Mouse (Mus musculus) kidney, embryonic 15.5 days (tissue): ENCODE data around the gene Sptlc2. TPM values are rescaled to one million over a fixed set of nuclear protein-coding genes. Genes with fewer than 3 reads are reported as not detected.

Experiments
- ATAC-seq: fragments of 200-750 bp; cut with Nextera tagmentation; replicated peaks from 2 replicates; pipeline ENCODE4 v1.8.0; 2017; ENCODE audit warnings: moderate TSS enrichment; ENCODE audit not compliant: low FRiP score
- H3K27ac ChIP-seq: fragments of 300-500 bp; sonication (generic); 2 replicates; pipeline ENCODE4 v1.5.1; 2015; ENCODE audit warnings: mild to moderate bottlenecking, inconsistent platforms
- H3K27me3 ChIP-seq: fragments of 300-500 bp; sonication (generic); 2 replicates; pipeline ENCODE4 v1.6.1; 2015; ENCODE audit warnings: inconsistent platforms
- H3K36me3 ChIP-seq: fragments of 300-500 bp; sonication (generic); 2 replicates; pipeline ENCODE4 v1.6.1; 2015; ENCODE audit warnings: inconsistent platforms
- H3K4me1 ChIP-seq: fragments of 300-500 bp; sonication (generic); 2 replicates; pipeline ENCODE4 v1.6.1; 2015; ENCODE audit warnings: inconsistent platforms
- H3K4me2 ChIP-seq: fragments of 300-500 bp; sonication (generic); 2 replicates; pipeline ENCODE4 v1.6.1; 2015; ENCODE audit warnings: moderate library complexity, mild to moderate bottlenecking, inconsistent platforms
- H3K4me3 ChIP-seq: fragments of 300-500 bp; sonication (generic); replicated peaks from 2 replicates; pipeline ENCODE4 v1.5.1; 2015; ENCODE audit warnings: mild to moderate bottlenecking, inconsistent platforms
- H3K9ac ChIP-seq: fragments of 300-500 bp; sonication (generic); 2 replicates; pipeline ENCODE4 v1.6.1; 2015; ENCODE audit warnings: mild to moderate bottlenecking, inconsistent platforms
- H3K9me3 ChIP-seq: fragments of 300-500 bp; sonication (generic); replicated peaks from 2 replicates; pipeline ENCODE4 v1.6.1; 2016; ENCODE audit warnings: inconsistent platforms
- WGBS: fragments of 180-500 bp; shearing (Covaris S2); methylation state at CpG from one replicate; pipeline ENCODE4 v1.1.7; 2015; ENCODE audit warnings: mixed read lengths; 5-methylcytosine and 5-hydroxymethylcytosine counted together
- polyA plus RNA-seq: library from polyadenylated mRNA; unstranded; fragments of >200 nt; fragmentation: Nextera tagmentation; extraction: Ambion mirVana; gene quantifications from 2 replicates; pipeline ENCODE4 v1.2.1, GENCODE M21; 2015

Sptlc2 gene
- polyA plus RNA-seq, 1 experiment from 2014 or later: 75.4 TPM

DNA sequence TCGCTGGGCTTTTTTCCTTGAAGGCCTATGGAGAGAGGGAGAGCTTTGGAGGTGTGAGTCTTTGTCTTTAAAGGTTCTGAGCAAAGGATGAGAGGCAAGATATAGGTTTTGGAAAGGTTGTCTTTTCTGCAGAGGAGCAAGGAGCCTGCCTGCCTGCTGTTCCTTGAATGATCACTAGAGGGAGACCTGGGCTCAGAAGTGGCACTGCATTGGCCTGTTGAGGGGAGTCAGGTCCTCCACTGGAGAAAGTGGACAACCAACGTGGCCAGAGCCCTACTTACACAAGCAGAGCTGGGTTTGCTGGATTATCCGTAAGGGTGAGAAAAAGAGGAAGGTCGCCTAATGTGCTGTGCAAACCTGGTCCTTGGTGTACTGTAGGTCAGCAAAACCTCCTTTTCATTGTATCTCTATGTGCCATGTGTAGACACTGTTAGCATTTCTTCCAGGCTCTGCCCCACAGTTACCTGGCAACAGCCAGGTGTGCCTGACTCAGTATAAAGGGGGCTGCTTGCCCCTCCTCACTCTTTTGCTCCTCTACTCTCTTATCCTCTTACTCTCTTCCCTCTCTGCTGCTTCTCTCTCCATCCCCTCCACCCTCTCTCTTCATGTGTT lies 25.1 kb upstream of the Sptlc2 start:
- Histone ChIP-seq H3K27me3 (no peaks in the 10 kb centered on the region), H3K9me3 (no peaks in the 10 kb centered on the region), H3K36me3 (no peaks in the 10 kb centered on the region), H3K9ac (no peak overlapping the region), H3K4me2 (no peak overlapping the region), H3K4me3 (no peak overlapping the region), H3K27ac (no peak overlapping the region), H3K4me1 (peaks cover 1% of the 10 kb centered on the region; the same call in 1 of the 2 replicates)
- ATAC-seq: peak; percentile 30; the same call in 1 of the 2 replicates
- WGBS: 22% methylated on average over 4 of the region's 4 CpGs

DNA sequence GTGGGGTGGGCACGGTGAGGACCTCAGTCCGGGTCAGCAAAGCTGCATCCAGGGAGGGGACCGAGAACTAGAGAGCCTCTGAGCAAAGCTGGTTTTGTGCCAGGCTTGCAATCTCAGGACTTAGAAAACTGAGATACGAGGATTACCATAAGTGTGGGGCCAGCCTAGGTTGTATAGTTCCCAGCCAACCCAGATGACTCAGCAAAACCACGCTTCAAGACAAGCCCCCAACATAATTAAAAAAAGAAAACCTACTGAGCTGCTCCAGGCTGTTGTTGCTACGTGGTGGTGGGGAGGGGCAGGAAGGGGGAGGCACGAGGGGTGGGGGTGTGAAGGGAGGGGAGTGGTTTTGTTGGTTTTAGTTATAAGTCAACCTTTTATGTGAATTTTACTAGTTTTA lies 22.8 kb upstream of the Sptlc2 start:
- no peak overlapping the region for H3K4me3 ChIP-seq
- H3K27me3 ChIP-seq: no peaks in the 10 kb centered on the region
- H3K4me1 ChIP-seq: peaks cover 10% of the 10 kb centered on the region
- H3K4me2 ChIP-seq: no peak overlapping the region
- no peak overlapping the region for H3K27ac ChIP-seq
- H3K9ac ChIP-seq: no peak overlapping the region
- no peaks in the 10 kb centered on the region for H3K36me3 ChIP-seq
- H3K9me3 ChIP-seq: no peaks in the 10 kb centered on the region
- 38% methylated on average over 7 of the region's 7 CpGs for WGBS
- no peak for ATAC-seq

DNA sequence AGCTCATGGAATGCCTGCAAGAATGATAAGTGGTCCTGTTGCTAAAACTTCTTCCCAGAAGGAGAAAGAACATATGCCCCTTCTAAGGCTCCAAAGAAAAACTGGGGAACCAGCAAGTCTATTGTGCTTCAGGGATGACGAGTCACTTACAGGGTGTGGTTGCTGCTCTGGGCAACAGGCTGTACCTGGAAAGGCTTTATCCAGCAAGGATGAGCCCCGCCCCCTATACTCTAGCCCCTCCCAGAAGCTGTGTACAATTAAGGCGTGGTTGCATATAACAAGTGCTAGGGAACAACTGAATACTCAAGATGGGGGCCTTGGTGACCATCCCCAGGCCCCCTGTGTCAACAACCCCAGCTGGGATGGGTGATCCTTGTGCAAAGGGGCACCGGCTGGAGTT lies 21.0 kb upstream of the Sptlc2 start:
- Histone ChIP-seq H3K27me3 (no peaks in the 10 kb centered on the region), H3K36me3 (no peaks in the 10 kb centered on the region), H3K4me3 (no peak overlapping the region), H3K4me1 (peaks cover 10% of the 10 kb centered on the region), H3K9me3 (no peaks in the 10 kb centered on the region), H3K27ac (no peak overlapping the region), H3K4me2 (no peak overlapping the region), H3K9ac (no peak overlapping the region)
- WGBS: 81% methylated on average over 4 of the region's 4 CpGs
- no peak for ATAC-seq

DNA sequence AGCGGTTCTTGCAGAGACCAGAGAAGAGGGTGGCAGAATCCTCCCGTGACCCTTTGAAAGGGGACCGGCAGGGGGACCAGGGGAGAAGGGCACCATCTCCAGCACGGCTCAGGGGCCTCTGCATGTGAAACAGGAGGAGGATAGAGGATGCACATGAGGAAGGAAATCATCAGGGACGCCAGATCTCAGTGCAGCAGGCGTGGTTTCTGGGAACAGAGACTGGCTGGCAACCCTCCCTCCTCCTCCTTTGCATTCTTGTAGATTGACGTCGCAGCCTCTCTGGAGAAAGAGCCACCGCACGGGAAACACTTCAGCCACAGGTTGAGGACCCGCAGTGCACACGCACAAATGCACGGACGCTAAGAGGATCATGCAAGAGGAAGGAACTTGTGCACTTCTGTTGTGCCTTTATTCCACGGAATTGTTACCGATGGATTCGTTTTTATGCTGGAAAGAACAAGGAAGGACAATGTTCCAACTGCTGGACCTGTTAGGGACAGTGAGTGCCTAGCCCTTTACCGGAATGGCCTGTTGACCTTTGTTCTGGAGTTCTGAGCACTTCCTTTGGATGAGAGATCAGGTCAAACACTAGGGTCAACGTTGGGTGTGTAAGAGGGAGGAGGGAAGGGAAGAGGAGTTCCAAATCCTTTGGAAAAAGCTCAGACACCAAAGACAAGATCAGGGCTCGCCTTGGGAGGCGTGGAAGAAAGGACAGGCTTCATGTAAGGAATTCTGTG lies 19.9 kb upstream of the Sptlc2 start:
- Histone ChIP-seq H3K27me3 (no peaks in the 10 kb centered on the region), H3K4me1 (peaks cover 10% of the 10 kb centered on the region), H3K9ac (no peak overlapping the region), H3K4me2 (peak overlapping the region; percentile 41), H3K27ac (no peak overlapping the region), H3K36me3 (no peaks in the 10 kb centered on the region), H3K9me3 (no peaks in the 10 kb centered on the region), H3K4me3 (0 out of 2 replicates have a peak overlapping the region, but pooled peaks have one; percentile 4)
- ATAC-seq: peak; percentile 52; the same call in 1 of the 2 replicates
- WGBS: 40% methylated on average over 21 of the region's 21 CpGs

DNA sequence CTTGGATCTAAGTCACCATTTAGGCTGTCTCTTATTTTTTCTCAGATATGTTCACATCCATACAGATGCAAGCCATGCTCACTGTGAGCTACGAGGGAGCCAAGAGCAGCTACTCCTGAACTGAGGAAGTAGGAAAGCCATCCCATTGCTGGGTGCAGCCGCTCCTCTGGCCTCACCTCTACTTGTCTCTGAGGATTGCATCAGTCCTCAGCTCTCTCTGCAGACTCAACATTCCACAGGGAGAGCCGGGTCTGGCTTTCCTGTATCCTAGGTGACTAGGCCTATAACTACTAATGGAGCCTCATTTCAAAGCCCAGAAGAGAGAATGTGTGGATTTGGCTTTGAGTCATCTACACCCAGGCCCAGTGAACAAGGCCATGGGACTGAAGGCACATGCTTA lies 17.6 kb upstream of the Sptlc2 start:
- Histone ChIP-seq H3K9ac (no peak overlapping the region), H3K9me3 (no peaks in the 10 kb centered on the region), H3K27ac (no peak overlapping the region), H3K4me1 (peaks cover 10% of the 10 kb centered on the region), H3K4me3 (no peak overlapping the region), H3K36me3 (no peaks in the 10 kb centered on the region), H3K27me3 (no peaks in the 10 kb centered on the region), H3K4me2 (no peak overlapping the region)
- WGBS: 72% methylated on average over 3 of the region's 3 CpGs
- ATAC-seq: no peak

DNA sequence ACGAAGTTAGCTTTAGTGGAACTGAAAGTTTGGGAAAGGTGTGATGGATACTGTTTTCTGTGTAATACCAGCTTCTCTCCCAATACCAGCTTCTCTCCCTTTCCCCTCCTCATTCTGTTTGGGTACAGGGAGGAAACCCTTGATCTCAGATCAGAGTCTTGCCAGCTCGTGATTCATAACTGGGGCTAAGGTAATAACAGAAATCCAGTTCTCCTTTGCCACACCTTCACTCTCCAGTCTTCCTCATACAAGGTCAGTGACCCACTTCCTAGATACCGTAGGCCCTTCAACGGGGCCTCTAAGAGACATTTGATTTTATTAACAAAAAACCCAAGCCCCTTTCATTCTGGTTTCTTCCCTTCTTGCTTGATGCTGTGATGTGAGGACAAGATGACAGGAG lies 17.0 kb upstream of the Sptlc2 start:
- H3K36me3 ChIP-seq: no peaks in the 10 kb centered on the region
- no peak overlapping the region for H3K4me3 ChIP-seq
- H3K4me2 ChIP-seq: no peak overlapping the region
- no peak overlapping the region for H3K27ac ChIP-seq
- 83% methylated on average over 4 of the region's 4 CpGs for WGBS
- no peaks in the 10 kb centered on the region for H3K9me3 ChIP-seq
- no peaks in the 10 kb centered on the region for H3K27me3 ChIP-seq
- peaks cover 10% of the 10 kb centered on the region for H3K4me1 ChIP-seq
- no peak for ATAC-seq
- no peak overlapping the region for H3K9ac ChIP-seq

DNA sequence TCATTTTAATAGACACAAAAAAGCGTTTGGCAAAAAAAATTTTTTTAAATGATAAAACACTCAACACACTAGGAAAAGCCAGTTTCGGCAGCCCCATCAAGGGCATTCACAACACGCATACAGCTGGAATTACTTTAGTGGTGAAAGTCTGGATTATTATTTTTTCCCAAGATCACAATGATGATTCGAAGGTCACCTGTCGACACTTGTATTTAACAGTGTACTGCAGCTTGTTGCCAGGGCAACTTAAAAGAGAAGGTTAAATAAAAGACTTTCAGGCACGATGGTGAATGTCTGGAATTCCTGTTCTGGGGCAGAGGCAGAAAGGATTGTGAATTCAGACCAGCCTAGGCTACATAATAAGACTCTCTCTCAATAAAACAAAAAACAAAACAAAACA lies 13.7 kb upstream of the Sptlc2 start:
- no peak for ATAC-seq

DNA sequence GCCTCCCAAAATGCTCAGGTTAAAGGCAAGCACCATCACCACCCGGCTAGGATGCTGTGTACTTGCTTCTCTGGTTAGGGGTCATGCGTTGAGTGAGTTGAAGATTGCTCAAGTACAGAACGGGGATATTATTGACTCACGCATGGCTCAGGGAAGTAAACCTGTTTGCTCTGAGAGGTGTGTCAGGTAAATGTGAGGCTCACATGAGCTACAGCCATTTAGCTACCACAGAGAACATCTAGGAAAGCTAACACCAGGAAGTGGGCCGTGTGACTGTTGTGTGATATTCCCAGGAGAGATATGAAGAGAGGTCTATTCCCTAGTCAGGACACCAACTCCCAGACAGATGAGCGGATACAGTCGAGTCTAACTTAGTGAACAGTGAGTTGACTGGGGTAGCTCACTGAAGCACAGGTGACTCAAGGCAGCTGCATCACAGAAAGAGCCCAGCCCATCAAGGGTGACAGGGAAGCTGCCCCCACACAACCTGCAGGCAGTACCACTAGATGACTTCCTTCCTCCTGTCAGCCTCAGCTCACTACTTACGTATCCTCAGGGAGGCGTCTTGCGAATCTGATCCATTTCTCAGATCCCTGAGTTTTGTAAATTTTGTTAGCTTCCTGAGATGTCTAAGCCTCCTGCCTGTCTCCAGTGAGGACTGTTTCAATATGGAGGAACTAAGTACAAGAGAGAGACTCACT lies 11.1 kb upstream of the Sptlc2 start:
- H3K27ac ChIP-seq: no peak overlapping the region
- H3K4me1 ChIP-seq: no peaks in the 10 kb centered on the region
- 77% methylated on average over 10 of the region's 10 CpGs for WGBS
- H3K36me3 ChIP-seq: no peaks in the 10 kb centered on the region
- ATAC-seq: no peak
- no peak overlapping the region for H3K4me3 ChIP-seq
- no peak overlapping the region for H3K4me2 ChIP-seq
- H3K9me3 ChIP-seq: no peaks in the 10 kb centered on the region
- no peaks in the 10 kb centered on the region for H3K27me3 ChIP-seq
- H3K9ac ChIP-seq: no peak overlapping the region

More for the DNA sequence above, 13.7 kb upstream of the Sptlc2 start:
- WGBS: 71% methylated on average over 6 of the region's 6 CpGs
- H3K4me3 ChIP-seq: no peak overlapping the region
- no peak overlapping the region for H3K27ac ChIP-seq
- H3K9ac ChIP-seq: no peak overlapping the region
- H3K36me3 ChIP-seq: no peaks in the 10 kb centered on the region
- H3K9me3 ChIP-seq: no peaks in the 10 kb centered on the region
- no peak overlapping the region for H3K4me2 ChIP-seq
- H3K27me3 ChIP-seq: no peaks in the 10 kb centered on the region
- no peaks in the 10 kb centered on the region for H3K4me1 ChIP-seq

DNA sequence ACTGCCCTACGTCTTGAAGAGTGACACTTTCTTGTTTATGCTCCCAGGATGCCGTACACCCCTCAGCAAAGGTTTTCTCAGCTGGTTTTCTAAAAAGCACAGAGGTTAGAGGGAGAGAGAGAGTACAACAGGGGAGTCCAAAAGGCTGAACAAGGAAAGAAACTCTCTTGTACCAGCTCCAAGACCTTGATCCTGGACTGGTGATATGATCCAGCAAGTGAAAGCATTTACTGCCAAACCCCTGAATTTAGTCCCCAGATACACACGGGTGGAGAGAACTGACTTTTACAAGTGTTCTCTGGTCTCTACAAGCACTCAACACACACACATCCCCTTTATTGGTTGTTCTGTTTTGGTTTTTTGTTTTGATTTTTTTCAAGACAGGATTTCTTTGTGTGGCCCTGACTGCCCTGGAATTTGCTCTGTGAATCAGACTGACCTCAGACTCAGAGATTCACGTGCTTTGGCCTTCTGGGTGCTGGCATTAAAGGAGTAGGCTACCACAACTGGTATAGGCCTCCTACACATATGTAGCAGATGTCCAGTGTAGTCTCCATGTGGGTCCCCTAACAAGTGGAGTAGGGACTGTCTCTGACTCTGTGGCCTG lies 9.8 kb upstream of the Sptlc2 start:
- Histone ChIP-seq H3K4me3 (no peak overlapping the region), H3K4me1 (no peaks in the 10 kb centered on the region), H3K27ac (no peak overlapping the region), H3K9ac (no peak overlapping the region), H3K4me2 (no peak overlapping the region), H3K9me3 (no peaks in the 10 kb centered on the region), H3K36me3 (no peaks in the 10 kb centered on the region), H3K27me3 (no peaks in the 10 kb centered on the region)
- WGBS: 63% methylated on average over 4 of the region's 4 CpGs
- ATAC-seq: no peak

DNA sequence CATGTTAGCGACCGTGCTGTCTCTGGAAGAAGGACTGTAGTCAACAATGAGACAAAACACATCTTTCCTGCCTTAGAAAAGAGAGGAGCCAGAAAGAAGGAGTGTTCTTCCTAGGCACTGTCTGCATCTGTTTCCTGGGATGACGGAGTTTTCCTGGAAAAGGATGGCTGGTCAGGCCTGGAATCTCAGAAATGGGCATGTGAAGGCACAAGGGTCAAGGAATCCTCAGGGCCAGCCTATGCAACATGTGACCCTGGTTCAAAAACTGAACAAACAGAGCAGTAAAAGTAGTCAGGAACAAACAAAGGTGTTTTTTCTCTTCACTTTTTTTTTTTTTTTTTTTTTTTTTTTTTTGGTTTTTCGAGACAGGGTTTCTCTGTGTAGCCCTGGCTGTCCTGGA lies 9.0 kb upstream of the Sptlc2 start:
- WGBS: 74% methylated on average over 4 of the region's 4 CpGs
- no peak overlapping the region for H3K9ac ChIP-seq

DNA sequence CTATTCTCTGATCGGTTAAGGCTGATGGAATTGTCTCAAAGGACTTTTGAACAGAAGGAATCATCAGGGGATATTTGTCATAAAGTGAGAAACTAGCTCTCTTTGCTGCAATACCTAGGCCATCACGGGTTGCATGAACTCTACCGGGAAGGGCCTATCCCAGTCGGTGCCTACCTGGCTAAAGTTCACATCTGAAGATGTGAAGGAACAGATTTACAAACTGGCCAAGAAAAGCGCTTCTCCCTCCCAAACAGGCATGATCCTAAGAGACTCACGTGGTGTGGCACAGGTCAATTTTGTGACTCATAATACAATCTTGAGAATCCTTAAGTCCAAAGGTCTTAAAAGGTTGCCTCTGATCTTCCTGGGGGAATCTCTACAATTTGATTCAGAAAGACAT lies 6.2 kb upstream of the Sptlc2 start:
- no peak overlapping the region for H3K4me3 ChIP-seq
- H3K36me3 ChIP-seq: no peaks in the 10 kb centered on the region
- no peaks in the 10 kb centered on the region for H3K27me3 ChIP-seq
- ATAC-seq: no peak
- H3K4me2 ChIP-seq: no peak overlapping the region
- no peaks in the 10 kb centered on the region for H3K9me3 ChIP-seq
- no peaks in the 10 kb centered on the region for H3K4me1 ChIP-seq
- 90% methylated on average over 6 of the region's 6 CpGs for WGBS
- no peak overlapping the region for H3K27ac ChIP-seq
- H3K9ac ChIP-seq: no peak overlapping the region

More for the DNA sequence above, 9.0 kb upstream of the Sptlc2 start:
- no peak overlapping the region for H3K4me3 ChIP-seq
- H3K36me3 ChIP-seq: no peaks in the 10 kb centered on the region
- no peak overlapping the region for H3K27ac ChIP-seq
- H3K27me3 ChIP-seq: no peaks in the 10 kb centered on the region
- H3K4me2 ChIP-seq: no peak overlapping the region
- no peaks in the 10 kb centered on the region for H3K4me1 ChIP-seq
- no peak for ATAC-seq
- H3K9me3 ChIP-seq: no peaks in the 10 kb centered on the region
